Mouse (Mus musculus): ENCODE results near the gene Mrpl55. TPM values are rescaled to one million over a fixed set of nuclear protein-coding genes. Genes with fewer than 3 reads are reported as not detected.

Mrpl55 gene
- polyA plus RNA-seq, 1 experiment from 2014 or later = 74.0 TPM

GRCm38 (mm10) chr11:59185490-59185889 is 16.8 kb upstream of the Mrpl55 start:
- DNase-seq (ENCODE audit: low spot score) (no peak), ATAC-seq (no peak)
- TF ChIP-seq EP300 (IDR thresholded peaks at IDR 0.05) (no peak), CTCF (IDR thresholded peaks at IDR 0.05) (no peak)
- Histone ChIP-seq H3K9me3 (ENCODE audit: low read length) (no peaks in the 10 kb centered on the region), H3K36me3 (ENCODE audit: insufficient read depth, low read length) (0 out of 2 replicates have a peak, but pooled peaks cover 12% of the 10 kb centered on the region), H3K4me2 (replicated peaks; ENCODE audit: low read depth, low read length) (no peak overlapping the region), H3K4me3 (ENCODE audit: low read depth, low read length) (no peak overlapping the region), H3K4me1 (ENCODE audit: insufficient read depth, low read depth, low read length) (peaks cover 3% of the 10 kb centered on the region; the same call in 1 of the 2 replicates), H3K27ac (ENCODE audit: low read length) (no peak overlapping the region), H3K27me3 (replicated peaks; ENCODE audit: insufficient read depth, low read length) (no peaks in the 10 kb centered on the region), H3K9ac (replicated peaks; ENCODE audit: low read depth) (no peak overlapping the region)
- WGBS = 84% methylated on average over 5 of the region's 5 CpGs

- 47% methylated on average over 6 of the region's 6 CpGs for WGBS
- no peaks in the 10 kb centered on the region for H3K9me3 ChIP-seq (ENCODE audit: low read length)
- DNase-seq (ENCODE audit: low spot score) = no peak
- TF ChIP-seq CTCF (IDR thresholded peaks at IDR 0.05) = no peak
- TF ChIP-seq EP300 (IDR thresholded peaks at IDR 0.05) = no peak
- no peaks in the 10 kb centered on the region for H3K27me3 ChIP-seq (replicated peaks; ENCODE audit: insufficient read depth, low read length)
- H3K36me3 ChIP-seq (ENCODE audit: insufficient read depth, low read length) = 0 out of 2 replicates have a peak, but pooled peaks cover 12% of the 10 kb centered on the region
- H3K4me1 ChIP-seq (ENCODE audit: insufficient read depth, low read depth, low read length) = peaks cover 7% of the 10 kb centered on the region; the same call in 1 of the 2 replicates
- ATAC-seq = no peak
- no peak overlapping the region for H3K4me2 ChIP-seq (replicated peaks; ENCODE audit: low read depth, low read length)
- no peak overlapping the region for H3K27ac ChIP-seq (ENCODE audit: low read length)
- H3K9ac ChIP-seq (replicated peaks; ENCODE audit: low read depth) = no peak overlapping the region
- H3K4me3 ChIP-seq (ENCODE audit: low read depth, low read length) = no peak overlapping the region
Measured at GRCm38 (mm10) chr11:59187706-59188105, 14.6 kb upstream of the Mrpl55 start.

GRCm38 (mm10) chr11:59191231-59192058 is 10.8 kb upstream of the Mrpl55 start:
- TF ChIP-seq EP300 (IDR thresholded peaks at IDR 0.05) (no peak), CTCF (IDR thresholded peaks at IDR 0.05) (peak; percentile 28; the same call in 1 of the 2 replicates)
- H3K27me3 ChIP-seq (replicated peaks; ENCODE audit: insufficient read depth, low read length) = no peaks in the 10 kb centered on the region
- 0 out of 2 replicates have a peak, but pooled peaks cover 3% of the 10 kb centered on the region for H3K36me3 ChIP-seq (ENCODE audit: insufficient read depth, low read length)
- H3K9ac ChIP-seq (replicated peaks; ENCODE audit: low read depth) = peak overlapping the region; percentile 59
- H3K27ac ChIP-seq (ENCODE audit: low read length) = peak overlapping the region; percentile 93
- no peaks in the 10 kb centered on the region for H3K9me3 ChIP-seq (ENCODE audit: low read length)
- H3K4me2 ChIP-seq (replicated peaks; ENCODE audit: low read depth, low read length) = peak overlapping the region; percentile 81
- WGBS = under 1% methylated on average over 56 of the region's 59 CpGs
- H3K4me3 ChIP-seq (ENCODE audit: low read depth, low read length) = peak overlapping the region; percentile 61
- ATAC-seq (peak; percentile 96), DNase-seq (ENCODE audit: low spot score) (peak; percentile 97)
- H3K4me1 ChIP-seq (ENCODE audit: insufficient read depth, low read depth, low read length) = peaks cover 4% of the 10 kb centered on the region; the same call in 1 of the 2 replicates

- Histone ChIP-seq H3K9ac (replicated peaks; ENCODE audit: low read depth) (peak within 1 kb of the TSS; percentile 59), H3K4me3 (ENCODE audit: low read depth, low read length) (peak within 1 kb of the TSS; percentile 61), H3K36me3 (ENCODE audit: insufficient read depth, low read length) (no peaks in the 10 kb centered on the region), H3K27ac (ENCODE audit: low read length) (peak within 1 kb of the TSS; percentile 93), H3K9me3 (ENCODE audit: low read length) (no peaks in the 10 kb centered on the region), H3K4me1 (ENCODE audit: insufficient read depth, low read depth, low read length) (peaks cover 4% of the 10 kb centered on the region; the same call in 1 of the 2 replicates), H3K27me3 (replicated peaks; ENCODE audit: insufficient read depth, low read length) (no peaks in the 10 kb centered on the region), H3K4me2 (replicated peaks; ENCODE audit: low read depth, low read length) (peak within 1 kb of the TSS; percentile 81)
- DNase-seq (ENCODE audit: low spot score) (no peak), ATAC-seq (no peak)
- WGBS = 6% methylated on average over 10 of the region's 16 CpGs
- TF ChIP-seq CTCF (IDR thresholded peaks at IDR 0.05) (no peak), EP300 (IDR thresholded peaks at IDR 0.05) (peak; percentile 57; the same call in 1 of the 2 replicates)
Measured at GRCm38 (mm10) chr11:59192059-59192386, 10.3 kb upstream of the Mrpl55 start, which contains the start of gene Guk1. TSS of gene Guk1 (minus strand) at chr11:59192212.

- Histone ChIP-seq H3K4me2 (replicated peaks; ENCODE audit: low read depth, low read length) (no peak overlapping the region), H3K4me1 (ENCODE audit: insufficient read depth, low read depth, low read length) (no peaks in the 10 kb centered on the region), H3K27ac (ENCODE audit: low read length) (peak overlapping the region; percentile 68; the same call in 1 of the 2 replicates), H3K4me3 (ENCODE audit: low read depth, low read length) (no peak overlapping the region), H3K9me3 (ENCODE audit: low read length) (no peaks in the 10 kb centered on the region), H3K27me3 (replicated peaks; ENCODE audit: insufficient read depth, low read length) (no peaks in the 10 kb centered on the region), H3K9ac (replicated peaks; ENCODE audit: low read depth) (no peak overlapping the region), H3K36me3 (ENCODE audit: insufficient read depth, low read length) (0 out of 2 replicates have a peak, but pooled peaks cover 8% of the 10 kb centered on the region)
- DNase-seq (ENCODE audit: low spot score) (peak; percentile 64), ATAC-seq (peak; percentile 63)
- TF ChIP-seq CTCF (IDR thresholded peaks at IDR 0.05) (no peak), EP300 (IDR thresholded peaks at IDR 0.05) (peak; percentile 99)
Measured at GRCm38 (mm10) chr11:59196230-59196629, 6.1 kb upstream of the Mrpl55 start.

- Histone ChIP-seq H3K27me3 (replicated peaks; ENCODE audit: insufficient read depth, low read length) (no peaks in the 10 kb centered on the region), H3K36me3 (ENCODE audit: insufficient read depth, low read length) (0 out of 2 replicates have a peak, but pooled peaks cover 12% of the 10 kb centered on the region), H3K4me3 (ENCODE audit: low read depth, low read length) (peak overlapping the region; percentile 85), H3K4me2 (replicated peaks; ENCODE audit: low read depth, low read length) (peak overlapping the region; percentile 80), H3K9me3 (ENCODE audit: low read length) (no peaks in the 10 kb centered on the region), H3K4me1 (ENCODE audit: insufficient read depth, low read depth, low read length) (peaks cover 5% of the 10 kb centered on the region; the same call in 1 of the 2 replicates), H3K27ac (ENCODE audit: low read length) (peak overlapping the region; percentile 87), H3K9ac (replicated peaks; ENCODE audit: low read depth) (peak overlapping the region; percentile 77)
- ATAC-seq (peak; percentile 23), DNase-seq (ENCODE audit: low spot score) (no peak)
- TF ChIP-seq EP300 (IDR thresholded peaks at IDR 0.05) (no peak), CTCF (IDR thresholded peaks at IDR 0.05) (no peak)
- 20% methylated on average over 16 of the region's 16 CpGs for WGBS
Measured at GRCm38 (mm10) chr11:59201216-59202002, 877 bp upstream of the Mrpl55 start.

All from lung, postnatal 0 days (tissue).